Mouse (Mus musculus): ENCODE results near the gene Mrpl11. TPM values are rescaled to one million over a fixed set of nuclear protein-coding genes. Genes with fewer than 3 reads are reported as not detected.
A peak's percentile ranks its signal among the peaks of the same experiment; 100 is the strongest.
"Not testable (repeated sequence)": the region's sequence is repeated elsewhere in the genome, so short reads cannot be mapped to it uniquely, and the experiment has no call there.

Mrpl11 gene
- polyA plus RNA-seq, 1 experiment = 76.0 TPM

DNA sequence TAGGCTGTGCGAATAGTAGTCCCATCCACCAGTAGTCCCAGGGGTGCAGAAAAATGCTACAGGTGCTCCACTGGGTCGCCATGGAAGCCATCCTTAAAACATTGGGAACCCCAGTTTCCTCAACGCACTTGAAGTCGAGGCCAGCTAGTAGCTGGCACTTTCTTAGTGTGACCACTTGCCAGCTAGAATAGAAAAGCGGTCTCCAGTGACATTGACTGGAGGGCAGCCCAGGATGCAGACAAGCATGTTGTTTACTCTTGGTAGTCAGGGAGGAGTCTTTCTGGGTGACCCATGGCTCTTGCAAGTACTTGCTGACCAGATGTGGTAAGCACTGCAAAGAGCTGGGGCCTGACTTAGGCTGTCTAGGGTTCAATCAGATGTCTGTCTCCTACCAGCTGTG, 33.2 kb upstream of the Mrpl11 start:
- H3K27ac ChIP-seq (ENCODE audit: control insufficient read depth, insufficient read depth, low read depth, low read length) = peak overlapping the region; percentile 46
- H3K4me3 ChIP-seq (ENCODE audit: control insufficient read depth, low read depth, low read length) = no peak overlapping the region
- no peaks in the 10 kb centered on the region for H3K36me3 ChIP-seq (ENCODE audit: control insufficient read depth, insufficient read depth, low read length)
- no peak for TF ChIP-seq CTCF (IDR thresholded peaks at IDR 0.05; ENCODE audit: control insufficient read depth, insufficient read depth, insufficient replicate concordance, low read depth, low read length)
- no peak for TF ChIP-seq POLR2A (IDR thresholded peaks at IDR 0.05; ENCODE audit: control insufficient read depth, low read depth, low read length)
- H3K4me1 ChIP-seq (ENCODE audit: control insufficient read depth, insufficient read depth, low read length) = peaks cover 10% of the 10 kb centered on the region
- H3K27me3 ChIP-seq (ENCODE audit: control insufficient read depth, insufficient read depth, low read length) = no peaks in the 10 kb centered on the region

DNA sequence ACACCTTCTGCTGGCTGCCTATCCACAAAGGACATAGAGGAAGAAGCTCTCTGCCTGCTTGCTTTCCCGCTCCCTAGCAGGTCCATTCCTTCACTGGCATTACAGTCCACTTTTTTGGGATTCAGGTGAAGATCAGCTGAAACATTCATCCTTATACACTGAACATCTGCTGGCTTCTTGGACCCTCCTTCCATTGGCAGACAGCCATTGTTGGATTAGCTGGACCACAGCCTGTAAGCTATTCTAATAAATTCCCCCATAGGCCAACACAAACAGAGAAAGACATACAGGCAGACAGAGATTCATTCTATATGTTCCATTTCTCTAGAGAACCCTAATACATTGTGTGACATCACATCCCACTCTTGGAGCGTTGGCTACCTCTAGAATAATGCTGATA, 25.1 kb upstream of the Mrpl11 start:
- TF ChIP-seq POLR2A (IDR thresholded peaks at IDR 0.05; ENCODE audit: control insufficient read depth, low read depth, low read length) (no peak), CTCF (IDR thresholded peaks at IDR 0.05; ENCODE audit: control insufficient read depth, insufficient read depth, insufficient replicate concordance, low read depth, low read length) (no peak)
- H3K4me3 ChIP-seq (ENCODE audit: control insufficient read depth, low read depth, low read length) = no peak overlapping the region
- no peaks in the 10 kb centered on the region; the same call in 1 of the 2 replicates for H3K4me1 ChIP-seq (ENCODE audit: control insufficient read depth, insufficient read depth, low read length)
- H3K27ac ChIP-seq (ENCODE audit: control insufficient read depth, insufficient read depth, low read depth, low read length) = no peak overlapping the region
- H3K27me3 ChIP-seq (ENCODE audit: control insufficient read depth, insufficient read depth, low read length) = no peaks in the 10 kb centered on the region
- no peaks in the 10 kb centered on the region for H3K36me3 ChIP-seq (ENCODE audit: control insufficient read depth, insufficient read depth, low read length)

DNA sequence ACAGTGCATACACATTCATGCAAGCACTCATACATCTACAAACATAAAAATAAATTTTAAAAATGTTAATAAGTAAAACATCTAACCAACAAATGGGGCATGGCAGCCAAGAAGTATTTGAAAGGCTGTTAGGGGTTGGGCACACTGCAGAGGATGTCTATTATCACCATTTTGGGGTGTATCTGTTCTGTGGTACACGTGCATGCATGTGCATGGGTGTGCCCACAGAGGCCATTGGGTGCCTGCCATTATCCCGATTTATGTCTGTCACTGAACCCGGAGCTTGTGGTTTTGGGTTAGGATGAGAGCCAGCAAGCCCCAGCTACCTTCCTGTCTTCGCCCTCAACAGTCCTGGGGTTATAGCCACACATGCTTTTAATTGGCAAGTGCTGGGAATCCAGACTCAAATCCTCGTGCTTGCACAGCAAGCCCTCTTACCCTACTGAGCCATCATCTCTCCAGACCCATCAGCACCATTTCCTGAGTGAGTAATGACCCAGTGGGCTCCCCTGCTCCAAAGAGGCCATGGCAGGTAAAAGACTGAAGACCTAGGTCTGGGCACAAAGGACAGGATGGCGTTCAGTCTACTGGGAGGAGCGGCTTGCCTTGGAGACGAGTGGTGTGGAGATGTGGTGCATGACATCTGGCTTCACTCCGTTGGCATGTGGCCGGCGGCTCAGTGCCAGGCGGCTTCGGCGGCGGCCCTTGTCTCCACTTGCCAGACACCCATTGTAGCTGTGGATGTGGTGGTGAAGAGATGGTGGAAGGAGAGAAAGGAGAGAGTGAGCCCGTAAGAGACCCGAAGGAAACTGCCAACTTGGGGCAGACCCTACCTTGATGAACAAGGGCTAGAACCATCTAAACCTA, 24.3 kb upstream of the Mrpl11 start:
- no peak overlapping the region for H3K27ac ChIP-seq (ENCODE audit: control insufficient read depth, insufficient read depth, low read depth, low read length)
- no peaks in the 10 kb centered on the region for H3K27me3 ChIP-seq (ENCODE audit: control insufficient read depth, insufficient read depth, low read length)
- no peaks in the 10 kb centered on the region for H3K36me3 ChIP-seq (ENCODE audit: control insufficient read depth, insufficient read depth, low read length)
- H3K4me1 ChIP-seq (ENCODE audit: control insufficient read depth, insufficient read depth, low read length) = peaks cover 3% of the 10 kb centered on the region
- no peak overlapping the region for H3K4me3 ChIP-seq (ENCODE audit: control insufficient read depth, low read depth, low read length)
- TF ChIP-seq CTCF (IDR thresholded peaks at IDR 0.05; ENCODE audit: control insufficient read depth, insufficient read depth, insufficient replicate concordance, low read depth, low read length) = no peak
- TF ChIP-seq POLR2A (IDR thresholded peaks at IDR 0.05; ENCODE audit: control insufficient read depth, low read depth, low read length) = no peak

DNA sequence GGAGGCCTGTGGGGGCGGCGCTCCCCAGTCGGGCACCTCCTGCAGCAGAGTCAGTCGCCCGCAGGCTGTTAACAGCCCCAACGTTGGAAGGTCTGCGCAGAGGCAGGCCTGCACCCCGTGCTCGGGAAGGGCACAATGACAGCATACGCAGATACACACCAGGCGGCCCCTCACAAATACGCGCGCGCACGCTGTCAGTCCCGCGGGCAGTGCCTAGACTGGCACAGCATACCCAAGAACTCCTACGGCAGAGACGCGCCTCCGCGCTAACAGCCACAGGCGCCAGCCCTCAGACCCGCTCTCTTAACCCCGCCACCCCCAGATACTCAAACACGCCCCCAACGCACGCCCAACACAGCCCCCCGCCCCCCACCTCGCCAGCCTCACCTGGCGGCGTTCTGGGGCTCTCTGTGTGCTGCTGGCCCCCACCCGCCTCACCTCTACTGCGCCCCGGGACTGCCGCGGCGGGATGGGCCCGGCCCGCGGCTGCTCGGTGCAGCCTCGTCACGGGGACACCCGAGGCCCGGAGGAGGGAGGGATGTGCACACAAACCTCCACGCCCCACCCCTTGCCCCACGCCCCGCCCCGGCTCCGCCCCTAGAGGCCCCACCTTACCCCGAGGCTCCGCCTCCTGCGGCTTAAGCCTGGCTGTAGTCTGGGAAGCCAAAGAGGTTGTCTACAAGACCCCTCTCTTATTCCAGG, 19.2 kb upstream of the Mrpl11 start, which contains the start of gene Peli3:
Gene Peli3 (minus strand): TSS at position 577 of the 702 bp plus-strand sequence.
- Histone ChIP-seq H3K27ac (ENCODE audit: control insufficient read depth, insufficient read depth, low read depth, low read length) (no peak within 1 kb of the TSS), H3K4me3 (ENCODE audit: control insufficient read depth, low read depth, low read length) (peak within 1 kb of the TSS; percentile 43), H3K36me3 (ENCODE audit: control insufficient read depth, insufficient read depth, low read length) (no peaks in the 10 kb centered on the region), H3K4me1 (ENCODE audit: control insufficient read depth, insufficient read depth, low read length) (peaks cover 3% of the 10 kb centered on the region), H3K27me3 (ENCODE audit: control insufficient read depth, insufficient read depth, low read length) (no peaks in the 10 kb centered on the region)
- no peak for TF ChIP-seq CTCF (IDR thresholded peaks at IDR 0.05; ENCODE audit: control insufficient read depth, insufficient read depth, insufficient replicate concordance, low read depth, low read length)
- no peak for TF ChIP-seq POLR2A (IDR thresholded peaks at IDR 0.05; ENCODE audit: control insufficient read depth, low read depth, low read length)

DNA sequence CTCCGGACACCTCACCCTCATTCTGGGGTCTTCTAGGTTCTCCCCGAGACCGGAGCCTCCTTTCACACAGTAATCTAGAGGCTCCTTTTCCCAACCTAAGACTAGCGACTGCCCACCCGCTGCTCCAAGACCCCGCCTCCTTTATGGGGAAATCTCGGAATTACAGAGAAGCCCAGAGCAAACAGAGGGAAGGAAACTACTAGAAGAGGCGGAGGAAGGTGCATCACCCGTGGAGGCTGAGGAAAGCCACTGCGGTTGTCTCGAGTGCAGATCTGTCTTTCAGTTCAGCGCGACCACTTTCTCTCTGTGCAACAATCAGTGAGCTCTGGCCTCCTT, 18.7 kb upstream of the Mrpl11 start:
- no peaks in the 10 kb centered on the region for H3K36me3 ChIP-seq (ENCODE audit: control insufficient read depth, insufficient read depth, low read length)
- H3K27me3 ChIP-seq (ENCODE audit: control insufficient read depth, insufficient read depth, low read length) = no peaks in the 10 kb centered on the region
- no peak overlapping the region for H3K27ac ChIP-seq (ENCODE audit: control insufficient read depth, insufficient read depth, low read depth, low read length)
- peaks cover 3% of the 10 kb centered on the region for H3K4me1 ChIP-seq (ENCODE audit: control insufficient read depth, insufficient read depth, low read length)
- H3K4me3 ChIP-seq (ENCODE audit: control insufficient read depth, low read depth, low read length) = peak overlapping the region; percentile 43
- TF ChIP-seq CTCF (IDR thresholded peaks at IDR 0.05; ENCODE audit: control insufficient read depth, insufficient read depth, insufficient replicate concordance, low read depth, low read length) = no peak
- no peak for TF ChIP-seq POLR2A (IDR thresholded peaks at IDR 0.05; ENCODE audit: control insufficient read depth, low read depth, low read length)

DNA sequence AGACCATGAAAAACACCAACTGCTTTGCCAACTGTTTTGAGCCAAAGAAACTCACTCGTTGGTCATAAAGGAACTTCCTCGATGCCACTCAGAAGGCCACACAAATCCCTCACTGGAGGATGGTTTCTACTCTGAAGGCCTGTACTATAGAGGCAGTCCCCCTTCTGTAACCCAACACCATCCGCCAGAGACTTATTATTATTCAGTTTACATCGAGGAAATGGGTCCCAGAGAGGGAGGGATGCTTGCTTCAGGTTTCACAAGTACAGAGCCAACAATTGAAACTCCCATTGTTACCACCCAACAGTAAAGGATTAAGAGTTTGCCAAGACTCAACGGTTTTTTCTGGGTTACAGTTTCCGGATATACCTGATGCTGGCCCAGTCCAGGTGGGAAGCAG, 16.4 kb upstream of the Mrpl11 start:
- Histone ChIP-seq H3K36me3 (ENCODE audit: control insufficient read depth, insufficient read depth, low read length) (no peaks in the 10 kb centered on the region), H3K4me3 (ENCODE audit: control insufficient read depth, low read depth, low read length) (no peak overlapping the region), H3K27me3 (ENCODE audit: control insufficient read depth, insufficient read depth, low read length) (no peaks in the 10 kb centered on the region), H3K4me1 (ENCODE audit: control insufficient read depth, insufficient read depth, low read length) (peaks cover 3% of the 10 kb centered on the region), H3K27ac (ENCODE audit: control insufficient read depth, insufficient read depth, low read depth, low read length) (no peak overlapping the region)
- TF ChIP-seq CTCF (IDR thresholded peaks at IDR 0.05; ENCODE audit: control insufficient read depth, insufficient read depth, insufficient replicate concordance, low read depth, low read length) (no peak), POLR2A (IDR thresholded peaks at IDR 0.05; ENCODE audit: control insufficient read depth, low read depth, low read length) (no peak)

DNA sequence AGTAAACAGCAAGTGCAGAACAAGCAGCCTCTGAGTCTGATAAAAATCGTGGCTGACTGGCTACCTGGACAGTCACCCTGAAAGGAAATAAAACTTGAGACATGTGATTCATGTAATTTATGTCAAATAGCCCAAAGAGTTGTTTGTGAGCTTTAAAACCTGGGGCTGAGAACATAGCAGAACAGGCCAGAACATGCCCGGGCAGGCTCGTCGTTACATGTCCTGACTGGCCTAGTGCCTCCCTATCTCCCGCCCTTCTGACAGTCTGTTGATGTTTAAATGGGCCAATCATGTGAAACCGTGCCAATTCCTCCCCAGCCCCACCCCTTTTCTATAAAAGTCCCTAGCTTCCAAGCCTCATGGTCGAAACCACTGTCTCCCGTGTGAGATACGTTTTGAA, 13.3 kb upstream of the Mrpl11 start:
- not testable (repeated sequence) for H3K4me3 ChIP-seq (ENCODE audit: control insufficient read depth, low read depth, low read length); H3K36me3 ChIP-seq (ENCODE audit: control insufficient read depth, insufficient read depth, low read length); H3K27ac ChIP-seq (ENCODE audit: control insufficient read depth, insufficient read depth, low read depth, low read length); H3K27me3 ChIP-seq (ENCODE audit: control insufficient read depth, insufficient read depth, low read length); H3K4me1 ChIP-seq (ENCODE audit: control insufficient read depth, insufficient read depth, low read length)
